Mouse (Mus musculus) lung, adult 2 months (tissue): ENCODE measurements around the gene Snph.

Source experiments
- CTCF ChIP-seq: fragments of 200-500 bp; IDR thresholded peaks from 2 replicates; pipeline ENCODE4 v1.5.1; 2011; ENCODE audit warnings: mild to moderate bottlenecking, low read length, control low read depth; ENCODE audit not compliant: insufficient read depth
- POLR2A ChIP-seq: fragments of 200-500 bp; IDR thresholded peaks from 2 replicates; pipeline ENCODE4 v1.6.1; 2011; ENCODE audit warnings: low read depth, mild to moderate bottlenecking, control low read depth, low read length, borderline replicate concordance; ENCODE audit errors: extremely low read depth

- TF ChIP-seq CTCF (no peak), POLR2A (no peak)
These were observed 69.2 kb downstream of the Snph start for GRCm38 (mm10) chr2:151562930-151563921.
